Mouse (Mus musculus) gastrocnemius, adult 2 months (tissue): ENCODE data around the gene E130311K13Rik. TPM values are rescaled to one million over a fixed set of nuclear protein-coding genes. Genes with fewer than 3 reads are reported as not detected.

ENCODE experiments used
- DNase-seq: peaks from one replicate; pipeline ENCODE4 v3.0.0; 2022
- H3K27ac ChIP-seq: fragments of 200-600 bp; 2 replicates; pipeline ENCODE4 v1.8.1; 2022; ENCODE audit warnings: mild to moderate bottlenecking
- H3K4me3 ChIP-seq: fragments of 200-600 bp; 2 replicates; pipeline ENCODE4 v1.8.1; 2022; ENCODE audit warnings: mild to moderate bottlenecking, moderate library complexity
- CTCF ChIP-seq: fragments of 200-600 bp; IDR thresholded peaks from 2 replicates; pipeline ENCODE4 v1.8.1; 2022; ENCODE audit warnings: antibody characterized with exemption, mild to moderate bottlenecking, moderate library complexity
- intact Hi-C: fragments of 180-260 bp; cut with DNase I; formaldehyde crosslinking; loops from one replicate; pipeline ENCODE4 v1.15.1; 2025
- total RNA-seq, 2 experiments: library from RNA; stranded (reverse); gene quantifications; 2 replicates each; pipeline ENCODE4 v1.2.3; 2021

Gene E130311K13Rik
- total RNA-seq, 2 experiments from 2014 or later, result 5.9 to 6.4 TPM

GRCm38 (mm10) chr3:63878995-63879666 is 50.1 kb downstream of the E130311K13Rik start:
- Histone ChIP-seq H3K4me3 (no peak overlapping the region), H3K27ac (no peak overlapping the region)
- TF ChIP-seq CTCF, result no peak
- no peak for DNase-seq
- intact Hi-C loops, result no loop called here

DNA sequence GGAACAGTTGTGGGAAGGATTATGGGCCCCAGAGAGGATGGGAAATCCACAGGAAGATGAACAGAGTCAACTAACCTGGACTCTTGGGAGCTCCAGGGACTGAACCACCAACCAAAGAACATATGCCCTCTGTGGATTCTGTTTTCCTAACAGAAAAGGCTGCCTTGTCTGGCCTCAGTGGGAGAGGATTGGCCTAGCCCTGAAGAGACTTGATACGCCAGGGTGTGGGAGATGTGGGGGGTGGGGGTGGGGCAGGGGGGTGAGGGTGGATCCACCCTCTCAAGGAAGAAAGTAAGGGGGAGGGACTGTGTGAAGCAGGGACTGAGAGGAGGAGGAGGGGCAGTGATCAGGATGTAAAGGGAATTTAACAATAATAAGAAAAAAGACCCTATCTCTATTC is 56.5 kb downstream of the E130311K13Rik start:
- TF ChIP-seq CTCF, result no peak
- intact Hi-C loops, result no loop called here
- no peak overlapping the region for H3K27ac ChIP-seq
- no peak overlapping the region for H3K4me3 ChIP-seq
- DNase-seq, result no peak

DNA sequence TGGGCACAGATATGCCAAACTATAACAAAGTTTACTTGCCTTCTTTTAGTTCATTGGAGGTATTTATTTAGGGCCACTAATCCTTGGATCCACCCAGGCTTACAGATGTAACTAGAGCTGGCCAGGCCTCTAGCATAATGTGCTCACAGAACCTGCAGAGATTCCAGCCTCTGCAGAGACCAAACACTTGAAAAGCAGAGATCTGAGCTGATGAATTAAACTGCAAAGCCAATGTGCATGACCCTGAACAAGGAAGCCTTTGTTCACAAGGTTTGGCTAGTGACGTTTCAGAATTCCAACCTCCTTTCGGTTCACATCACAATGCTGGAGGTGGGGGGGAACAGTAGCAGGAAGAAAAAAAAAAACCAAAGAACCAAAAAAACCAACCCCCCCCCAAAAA is 58.0 kb downstream of the E130311K13Rik start:
- Histone ChIP-seq H3K27ac (no peak overlapping the region), H3K4me3 (no peak overlapping the region)
- no peak for TF ChIP-seq CTCF
- no peak for DNase-seq
- intact Hi-C loops, result no loop called here

GRCm38 (mm10) chr3:63868285-63868684 is 61.0 kb downstream of the E130311K13Rik start:
- intact Hi-C loops, result loop anchor here (5.0 kb wide), 2 partner anchors 296 to 316 kb away; no protein-coding TSS in a partner anchor
- Histone ChIP-seq H3K4me3 (no peak overlapping the region), H3K27ac (no peak overlapping the region)
- DNase-seq, result no peak
- peak; percentile 58 for TF ChIP-seq CTCF

- intact Hi-C loops, result loop anchor here (5.0 kb wide), 2 partner anchors 293 to 313 kb away; no protein-coding TSS in a partner anchor
- H3K4me3 ChIP-seq, result no peak overlapping the region
- H3K27ac ChIP-seq, result no peak overlapping the region
- DNase-seq, result no peak
- TF ChIP-seq CTCF, result no peak
Measured at GRCm38 (mm10) chr3:63865069-63865468, 64.2 kb downstream of the E130311K13Rik start.

Other genes starting within 250 kb of the E130311K13Rik start
- gene Plch1, start 30.0 kb downstream of the E130311K13Rik start, total RNA-seq, result not detected
- 1 to 10 TPM; 5.1 to 6.7 TPM for gene Slc33a1, start 35.3 kb upstream of the E130311K13Rik start, total RNA-seq
- 10 to 100 TPM; 16.4 to 19.8 TPM for gene Gmps, start 46.6 kb upstream of the E130311K13Rik start, total RNA-seq
- gene Vmn2r1, start 152.1 kb upstream of the E130311K13Rik start, total RNA-seq, result under 1 TPM; 0.06 to 0.23 TPM
- gene Vmn2r2, start 212.5 kb upstream of the E130311K13Rik start, total RNA-seq, result not detected